Mouse (Mus musculus) skeletal muscle tissue, postnatal 0 days (tissue): Measurements from ENCODE around the gene Gm10130. TPM values are rescaled to one million over a fixed set of nuclear protein-coding genes. Genes with fewer than 3 reads are reported as not detected.

Source experiments
- polyA plus RNA-seq: library from polyadenylated mRNA; unstranded; fragments of >200 nt; fragmentation: Nextera tagmentation; extraction: Ambion mirVana; gene quantifications from 2 replicates; pipeline ENCODE4 v1.2.1, GENCODE M21; 2015

Gene Gm10130
- polyA plus RNA-seq, result 1.3 and 1.4 TPM in 2 replicates

DNA sequence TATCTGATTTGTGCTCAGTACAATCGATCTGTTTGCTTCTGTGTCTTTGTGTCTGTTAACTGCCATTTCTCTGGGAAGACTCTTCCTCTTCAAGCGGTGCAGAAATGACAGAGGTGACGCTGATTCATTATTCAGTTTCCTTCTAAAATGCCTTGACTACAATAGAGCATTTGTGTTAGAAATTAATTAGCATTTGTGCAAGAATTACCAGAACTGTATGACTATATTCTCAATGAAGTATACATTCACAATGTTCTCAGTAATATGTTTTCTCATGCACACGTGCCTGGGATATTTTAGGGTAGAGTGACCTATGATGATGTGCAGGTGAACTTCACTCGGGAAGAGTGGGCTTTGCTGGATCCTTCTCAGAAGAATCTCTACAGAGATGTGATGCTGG is at the start of gene Gm10130:
TSS of gene Gm10130 (plus strand) at position 301 of the 400 bp plus-strand sequence.

DNA sequence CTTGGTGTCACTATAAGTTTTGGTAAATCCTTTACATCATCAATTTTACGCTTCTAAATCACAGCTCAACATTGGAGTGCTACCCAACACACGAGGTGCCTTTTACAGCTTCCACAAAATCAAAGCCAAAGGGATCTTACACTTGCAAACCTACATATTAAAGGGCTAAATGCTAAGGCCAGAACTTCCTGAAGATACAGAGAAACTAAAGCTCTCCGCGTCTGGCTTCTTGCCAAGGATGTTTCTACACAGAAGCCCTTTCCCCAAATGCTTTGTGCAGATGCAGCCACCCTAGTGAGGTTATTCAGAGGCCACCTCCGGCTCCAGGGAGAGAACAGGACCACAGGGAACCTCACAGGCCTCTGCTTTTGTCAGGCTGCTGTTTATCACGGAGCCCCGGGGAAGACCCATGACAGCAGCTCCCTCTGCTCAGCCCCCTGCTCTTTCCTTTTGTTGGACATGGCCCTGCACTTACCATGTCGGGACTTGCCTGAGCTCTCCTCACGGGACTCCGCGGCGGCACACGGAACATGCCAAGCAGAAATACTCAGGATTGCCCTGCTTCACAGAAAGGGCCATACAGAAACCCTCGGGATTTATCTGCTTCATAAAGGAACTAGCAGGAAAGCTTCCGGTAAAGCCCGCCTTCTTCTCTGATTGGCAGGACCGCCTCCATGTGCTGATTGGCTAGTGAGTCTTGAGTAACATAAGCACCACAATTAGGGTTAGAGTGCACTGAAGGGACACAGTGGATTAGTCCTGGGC is 38.8 kb downstream of the Gm10130 start, which contains the start of gene 3300002I08Rik:
TSS of gene 3300002I08Rik (minus strand) at position 653 of the 765 bp plus-strand sequence.

Other genes starting within 250 kb of the Gm10130 start
- 5.7 and 6.1 TPM in 2 replicates for gene Zfp120, start 187.0 kb upstream of the Gm10130 start, polyA plus RNA-seq
- not detected in 2 replicates for gene Gm10770, start 144.0 kb upstream of the Gm10130 start, polyA plus RNA-seq
- not detected in 2 replicates for gene Gm14139, start 141.9 kb upstream of the Gm10130 start, polyA plus RNA-seq
- 2.2 and 3.0 TPM in 2 replicates for gene Zfp937, start 105.6 kb upstream of the Gm10130 start, polyA plus RNA-seq
- 2.2 and 2.3 TPM in 2 replicates for gene Gm21994, start 68.1 kb upstream of the Gm10130 start, polyA plus RNA-seq
- not detected in 2 replicates for gene Gm14124, start 66.2 kb upstream of the Gm10130 start, polyA plus RNA-seq
- 2.3 and 3.3 TPM in 2 replicates for gene 3300002I08Rik, start 39.1 kb downstream of the Gm10130 start, polyA plus RNA-seq
- gene Zfp442, start 127.8 kb downstream of the Gm10130 start, polyA plus RNA-seq, result 2.4 and 2.8 TPM in 2 replicates
- gene Zfp345, start 161.4 kb downstream of the Gm10130 start, polyA plus RNA-seq, result 0.06 TPM in 1 of 2 replicates, not detected in the other
- 3.8 and 5.6 TPM in 2 replicates for gene Cst7, start 246.7 kb downstream of the Gm10130 start, polyA plus RNA-seq